Mouse (Mus musculus) midbrain, embryonic 13.5 days (tissue): ENCODE data around the gene Pdzph1. TPM values are rescaled to one million over a fixed set of nuclear protein-coding genes. Genes with fewer than 3 reads are reported as not detected.

ENCODE experiments used
- ATAC-seq: fragments of 200-750 bp; cut with Nextera tagmentation; 2 replicates; pipeline ENCODE4 v1.8.0; 2017; ENCODE audit warnings: mild to moderate bottlenecking, moderate TSS enrichment, moderate library complexity
- H3K27ac ChIP-seq: fragments of 300-500 bp; sonication (generic); 2 replicates; pipeline ENCODE4 v1.5.1; 2015; ENCODE audit warnings: inconsistent platforms, mild to moderate bottlenecking, moderate library complexity
- H3K27me3 ChIP-seq: fragments of 300-500 bp; sonication (generic); 2 replicates; pipeline ENCODE4 v1.6.1; 2015; ENCODE audit warnings: mild to moderate bottlenecking, inconsistent platforms
- H3K36me3 ChIP-seq: fragments of 300-500 bp; sonication (generic); 2 replicates; pipeline ENCODE4 v1.6.1; 2015; ENCODE audit warnings: mild to moderate bottlenecking, inconsistent platforms
- H3K4me1 ChIP-seq: fragments of 300-500 bp; sonication (generic); replicated peaks from 2 replicates; pipeline ENCODE4 v1.6.1; 2015; ENCODE audit warnings: inconsistent platforms
- H3K4me2 ChIP-seq: fragments of 300-500 bp; sonication (generic); replicated peaks from 2 replicates; pipeline ENCODE4 v1.6.1; 2015; ENCODE audit warnings: moderate library complexity, mild to moderate bottlenecking, inconsistent platforms
- H3K4me3 ChIP-seq: fragments of 300-500 bp; sonication (generic); replicated peaks from 2 replicates; pipeline ENCODE4 v1.5.1; 2015; ENCODE audit warnings: mild to moderate bottlenecking, inconsistent platforms
- H3K9ac ChIP-seq: fragments of 300-500 bp; sonication (generic); replicated peaks from 2 replicates; pipeline ENCODE4 v1.6.1; 2015; ENCODE audit warnings: mild to moderate bottlenecking, inconsistent platforms
- H3K9me3 ChIP-seq: fragments of 300-500 bp; sonication (generic); 2 replicates; pipeline ENCODE4 v1.6.1; 2016; ENCODE audit warnings: mild to moderate bottlenecking, inconsistent platforms
- WGBS: fragments of 180-500 bp; shearing (Covaris S2); methylation state at CpG from one replicate; pipeline ENCODE4 v1.1.7; 2015; 5-methylcytosine and 5-hydroxymethylcytosine counted together
- polyA plus RNA-seq: library from polyadenylated mRNA; unstranded; fragments of >200 nt; fragmentation: Nextera tagmentation; extraction: Ambion mirVana; gene quantifications from 2 replicates; pipeline ENCODE4 v1.2.1, GENCODE M21; 2015

Gene Pdzph1
- polyA plus RNA-seq, 1 experiment from 2014 or later, result 11.4 TPM

- WGBS, result 77% methylated on average over 1 of the region's 1 CpGs
- H3K4me1 ChIP-seq, result no peaks in the 10 kb centered on the region
- H3K4me3 ChIP-seq, result no peak overlapping the region
- H3K9ac ChIP-seq, result no peak overlapping the region
- H3K9me3 ChIP-seq, result no peaks in the 10 kb centered on the region
- no peak for ATAC-seq
- H3K27me3 ChIP-seq, result no peaks in the 10 kb centered on the region
- no peak overlapping the region for H3K27ac ChIP-seq
- H3K36me3 ChIP-seq, result no peaks in the 10 kb centered on the region
- no peak overlapping the region for H3K4me2 ChIP-seq
Measured at GRCm38 (mm10) chr17:58957055-58957454, 34.1 kb downstream of the Pdzph1 start.

DNA sequence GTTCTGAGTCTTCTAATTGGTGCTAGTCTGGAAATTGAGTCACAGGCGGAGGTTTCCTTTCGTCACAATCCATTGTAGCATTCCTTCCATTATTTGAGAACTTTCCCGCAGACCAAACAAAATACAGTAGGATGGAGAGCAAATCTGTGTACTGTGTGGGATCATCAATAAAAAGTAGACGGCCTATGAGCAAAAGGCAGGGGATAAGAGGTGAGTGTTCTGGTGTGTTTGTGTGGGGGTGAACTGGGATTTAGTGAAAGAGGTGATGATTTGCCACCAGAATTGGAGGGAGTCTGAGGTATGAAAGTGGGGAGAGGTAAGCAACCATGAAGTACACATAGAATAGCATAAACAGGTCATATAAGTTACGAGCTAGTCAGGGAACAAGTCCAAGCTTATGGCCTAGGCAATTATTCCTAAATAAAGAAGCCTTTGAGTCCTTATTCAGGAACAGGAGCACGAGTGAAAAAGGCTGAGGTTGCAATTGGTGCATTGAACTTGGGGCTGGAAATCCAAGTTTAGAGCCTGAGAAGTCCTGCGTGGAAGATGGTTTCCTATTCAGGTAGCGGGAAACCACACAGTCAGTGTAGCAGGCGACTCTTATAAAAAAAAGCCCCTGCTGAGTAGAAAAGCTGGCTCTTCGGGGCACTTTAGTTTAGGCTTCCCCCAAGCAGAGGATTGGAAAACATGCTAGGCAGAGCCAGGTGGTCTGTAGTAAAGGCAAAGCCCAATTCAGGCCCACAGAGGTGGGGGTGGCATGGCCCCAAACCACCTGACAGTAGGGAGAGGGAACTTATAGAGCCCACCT, 48.0 kb downstream of the Pdzph1 start:
- Histone ChIP-seq H3K4me3 (no peak overlapping the region), H3K4me1 (no peaks in the 10 kb centered on the region), H3K9me3 (no peaks in the 10 kb centered on the region), H3K27me3 (no peaks in the 10 kb centered on the region), H3K36me3 (no peaks in the 10 kb centered on the region), H3K9ac (no peak overlapping the region), H3K27ac (no peak overlapping the region), H3K4me2 (no peak overlapping the region)
- no peak for ATAC-seq
- 68% methylated on average over 10 of the region's 10 CpGs for WGBS

DNA sequence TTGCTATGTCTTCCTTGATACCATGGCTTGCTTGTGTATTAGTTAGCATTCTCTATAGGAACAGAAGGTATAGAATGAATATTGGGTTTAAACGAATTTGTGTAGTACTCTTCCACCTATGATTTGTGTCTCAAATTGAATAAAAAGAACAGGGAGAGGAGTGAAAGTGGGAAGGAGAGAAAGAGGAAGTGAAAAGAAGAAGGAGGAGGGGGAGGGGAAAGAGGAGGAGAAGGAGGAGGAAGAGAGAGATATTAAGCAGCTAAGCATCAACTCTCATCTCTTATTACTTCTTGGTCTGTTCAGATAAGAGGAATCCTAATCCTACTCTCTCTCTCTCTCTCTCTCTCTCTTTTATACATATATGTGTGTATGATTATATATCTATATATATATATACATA, 52.6 kb downstream of the Pdzph1 start:
- Histone ChIP-seq H3K27me3 (no peaks in the 10 kb centered on the region), H3K4me3 (no peak overlapping the region), H3K4me1 (peaks cover 6% of the 10 kb centered on the region; the same call in 1 of the 2 replicates), H3K36me3 (no peaks in the 10 kb centered on the region), H3K4me2 (no peak overlapping the region), H3K9ac (no peak overlapping the region), H3K27ac (no peak overlapping the region), H3K9me3 (no peaks in the 10 kb centered on the region)
- 91% methylated on average over 1 of the region's 1 CpGs for WGBS
- no peak for ATAC-seq

- Histone ChIP-seq H3K4me3 (no peak overlapping the region), H3K27ac (no peak overlapping the region), H3K9me3 (no peaks in the 10 kb centered on the region), H3K36me3 (no peaks in the 10 kb centered on the region), H3K4me2 (no peak overlapping the region), H3K4me1 (peaks cover 11% of the 10 kb centered on the region), H3K27me3 (no peaks in the 10 kb centered on the region), H3K9ac (no peak overlapping the region)
- no peak for ATAC-seq
- WGBS, result 49% methylated on average over 4 of the region's 4 CpGs
Measured at GRCm38 (mm10) chr17:58937533-58937932, 53.6 kb downstream of the Pdzph1 start.

GRCm38 (mm10) chr17:58932983-58933280, 58.2 kb downstream of the Pdzph1 start:
- 9% methylated on average over 1 of the region's 1 CpGs for WGBS
- H3K27me3 ChIP-seq, result no peaks in the 10 kb centered on the region
- H3K9ac ChIP-seq, result no peak overlapping the region
- no peaks in the 10 kb centered on the region for H3K36me3 ChIP-seq
- H3K27ac ChIP-seq, result peak overlapping the region; percentile 65
- no peak overlapping the region for H3K4me3 ChIP-seq
- no peaks in the 10 kb centered on the region for H3K9me3 ChIP-seq
- peaks cover 16% of the 10 kb centered on the region for H3K4me1 ChIP-seq
- ATAC-seq, result no peak
- H3K4me2 ChIP-seq, result peak overlapping the region; percentile 18; the same call in 1 of the 2 replicates

DNA sequence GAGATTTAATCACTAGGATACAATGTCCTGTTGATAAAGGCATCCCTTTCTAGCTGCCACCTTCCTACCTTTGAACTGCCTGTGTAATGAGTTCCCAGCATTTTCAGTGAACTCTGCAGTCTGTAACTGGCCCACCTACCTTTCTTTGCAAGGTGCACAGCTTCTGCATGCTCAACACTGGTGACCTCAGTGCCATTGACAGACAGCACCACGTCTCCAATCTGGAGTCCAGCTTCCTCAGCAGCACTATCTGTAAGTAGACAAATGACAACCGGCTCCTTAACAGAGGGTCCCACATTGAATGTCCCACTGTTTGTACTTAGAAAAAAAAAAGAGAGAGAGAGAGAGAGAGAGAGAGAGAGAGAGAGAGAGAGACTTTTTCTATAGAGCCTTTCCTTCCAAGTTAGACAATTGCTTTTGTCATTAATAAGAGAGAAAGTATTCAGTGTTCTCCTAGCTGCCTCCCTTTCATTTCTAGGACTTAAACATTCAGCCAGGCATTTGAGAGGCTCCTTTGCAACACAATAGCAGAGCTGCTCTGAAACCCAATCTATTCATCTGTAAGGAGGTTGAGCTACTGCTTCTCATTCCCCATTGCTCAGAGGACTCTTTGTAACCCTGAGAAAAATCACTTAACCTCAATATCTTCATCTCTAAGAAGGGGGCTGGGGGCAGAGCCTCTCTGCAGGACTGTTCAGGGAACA, 58.7 kb downstream of the Pdzph1 start:
- peaks cover 11% of the 10 kb centered on the region for H3K4me1 ChIP-seq
- H3K9ac ChIP-seq, result no peak overlapping the region
- H3K27me3 ChIP-seq, result no peaks in the 10 kb centered on the region
- peak overlapping the region; percentile 65 for H3K27ac ChIP-seq
- H3K36me3 ChIP-seq, result no peaks in the 10 kb centered on the region
- H3K4me2 ChIP-seq, result peak overlapping the region; percentile 23
- H3K9me3 ChIP-seq, result no peaks in the 10 kb centered on the region
- peak; percentile 93 for ATAC-seq
- no peak overlapping the region for H3K4me3 ChIP-seq
- 1% methylated on average over 2 of the region's 2 CpGs for WGBS

GRCm38 (mm10) chr17:58924754-58925546, 66.2 kb downstream of the Pdzph1 start:
- WGBS, result 79% methylated on average over 10 of the region's 10 CpGs
- Histone ChIP-seq H3K4me1 (peaks cover 14% of the 10 kb centered on the region), H3K36me3 (no peaks in the 10 kb centered on the region), H3K4me2 (no peak overlapping the region), H3K9me3 (no peaks in the 10 kb centered on the region), H3K27ac (no peak overlapping the region), H3K9ac (no peak overlapping the region), H3K4me3 (no peak overlapping the region), H3K27me3 (no peaks in the 10 kb centered on the region)
- ATAC-seq, result no peak

- H3K9me3 ChIP-seq, result no peaks in the 10 kb centered on the region
- ATAC-seq, result peak; percentile 77
- peak overlapping the region; percentile 22; the same call in 1 of the 2 replicates for H3K27ac ChIP-seq
- 57% methylated on average over 11 of the region's 11 CpGs for WGBS
- H3K4me3 ChIP-seq, result no peak overlapping the region
- H3K4me2 ChIP-seq, result no peak overlapping the region
- H3K9ac ChIP-seq, result no peak overlapping the region
- no peaks in the 10 kb centered on the region for H3K27me3 ChIP-seq
- H3K4me1 ChIP-seq, result peaks cover 18% of the 10 kb centered on the region
- H3K36me3 ChIP-seq, result no peaks in the 10 kb centered on the region
Measured at GRCm38 (mm10) chr17:58923901-58924476, 67.2 kb downstream of the Pdzph1 start.

- no peaks in the 10 kb centered on the region for H3K9me3 ChIP-seq
- no peak overlapping the region for H3K27ac ChIP-seq
- peaks cover 18% of the 10 kb centered on the region for H3K4me1 ChIP-seq
- no peaks in the 10 kb centered on the region for H3K27me3 ChIP-seq
- WGBS, result 63% methylated on average over 7 of the region's 7 CpGs
- no peak overlapping the region for H3K4me2 ChIP-seq
- peak; percentile 69 for ATAC-seq
- H3K9ac ChIP-seq, result no peak overlapping the region
- no peak overlapping the region for H3K4me3 ChIP-seq
- no peaks in the 10 kb centered on the region for H3K36me3 ChIP-seq
Measured at GRCm38 (mm10) chr17:58923316-58923866, 67.8 kb downstream of the Pdzph1 start.

DNA sequence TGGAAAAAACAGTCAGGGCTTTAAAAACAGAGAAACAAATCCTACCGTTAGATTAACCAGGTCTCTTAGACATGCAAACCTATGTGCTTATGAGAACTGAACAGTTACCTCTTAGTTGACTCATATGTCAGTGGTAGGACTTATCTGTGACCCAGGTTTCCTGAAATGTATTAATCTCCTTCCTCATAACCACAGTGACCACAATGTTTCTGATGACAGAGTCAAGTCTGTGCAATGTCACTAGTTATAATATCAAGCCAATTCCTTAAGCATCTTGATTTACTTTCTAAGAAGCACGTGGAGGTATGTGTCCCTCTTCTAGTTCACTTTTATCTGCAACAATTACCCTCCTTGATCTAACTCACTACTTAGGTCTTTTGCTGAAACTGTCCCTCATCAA, 68.4 kb downstream of the Pdzph1 start:
- peaks cover 18% of the 10 kb centered on the region for H3K4me1 ChIP-seq
- no peak for ATAC-seq
- 94% methylated on average over 2 of the region's 2 CpGs for WGBS
- no peaks in the 10 kb centered on the region for H3K27me3 ChIP-seq
- no peaks in the 10 kb centered on the region for H3K36me3 ChIP-seq
- H3K4me3 ChIP-seq, result no peak overlapping the region
- H3K9ac ChIP-seq, result no peak overlapping the region
- H3K27ac ChIP-seq, result no peak overlapping the region
- no peaks in the 10 kb centered on the region for H3K9me3 ChIP-seq
- no peak overlapping the region for H3K4me2 ChIP-seq

GRCm38 (mm10) chr17:58919927-58920326, 71.2 kb downstream of the Pdzph1 start:
- no peak for ATAC-seq

More at GRCm38 (mm10) chr17:58919927-58920326, 71.2 kb downstream of the Pdzph1 start:
- peaks cover 18% of the 10 kb centered on the region for H3K4me1 ChIP-seq
- no peaks in the 10 kb centered on the region for H3K9me3 ChIP-seq
- no peaks in the 10 kb centered on the region for H3K36me3 ChIP-seq
- no peak overlapping the region for H3K4me3 ChIP-seq
- no peak overlapping the region for H3K9ac ChIP-seq
- H3K27me3 ChIP-seq, result no peaks in the 10 kb centered on the region
- H3K27ac ChIP-seq, result no peak overlapping the region
- WGBS, result 50% methylated on average over 4 of the region's 4 CpGs
- no peak overlapping the region for H3K4me2 ChIP-seq
